Mouse (Mus musculus): Measurements from ENCODE around the gene Abhd5. TPM values are rescaled to one million over a fixed set of nuclear protein-coding genes. Genes with fewer than 3 reads are reported as not detected.

Abhd5 gene
- total RNA-seq, 2 experiments from 2014 or later, result 17.5 to 18.8 TPM

DNA sequence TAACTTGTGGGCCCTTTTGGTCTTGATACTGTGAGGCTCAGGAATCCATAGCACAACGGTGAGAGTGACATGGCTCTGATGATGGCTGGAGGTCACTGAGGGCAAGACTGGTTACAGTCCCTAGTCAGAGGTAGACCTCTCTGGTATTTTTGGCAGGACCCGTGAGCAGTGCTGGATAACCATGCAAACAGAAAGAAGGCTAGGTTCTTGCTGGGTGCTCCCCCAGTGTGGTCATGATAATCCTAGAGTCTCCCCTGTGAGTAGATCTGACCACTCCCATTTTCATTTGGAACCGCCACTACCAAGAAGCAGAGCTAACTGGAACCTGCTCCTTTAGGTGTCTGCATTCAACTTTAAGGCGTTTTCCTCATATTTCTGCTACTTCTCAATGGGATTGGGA is 1.5 kb downstream of the Abhd5 start:
- H3K27ac ChIP-seq, result no peak overlapping the region
- no peak for DNase-seq (ENCODE audit: low spot score in 2 of 2)
- H3K4me3 ChIP-seq, result no peak overlapping the region
- no peak for TF ChIP-seq CTCF (conservative IDR thresholded peaks at IDR 0.05)

DNA sequence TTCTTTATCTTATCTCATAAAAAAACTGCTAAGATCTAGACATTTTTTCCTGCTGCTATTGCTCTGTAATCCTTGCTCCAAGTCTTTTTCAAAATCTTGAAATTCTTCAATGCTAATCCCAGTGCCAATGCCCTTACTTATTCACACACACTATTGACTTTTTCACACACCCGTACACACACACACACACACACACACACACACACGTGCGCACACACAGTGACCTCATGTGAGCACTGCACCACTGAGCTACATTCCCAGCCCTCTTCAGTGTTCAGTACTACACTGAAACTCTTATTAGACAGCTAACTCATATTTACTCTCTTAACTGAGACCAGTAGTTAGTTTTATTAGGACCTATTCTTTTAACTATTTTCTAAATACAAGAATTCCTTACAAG is 2.8 kb downstream of the Abhd5 start:
- no peak for DNase-seq (ENCODE audit: low spot score in 2 of 2)
- Histone ChIP-seq H3K4me3 (no peak overlapping the region), H3K27ac (no peak overlapping the region)
- no peak for TF ChIP-seq CTCF (conservative IDR thresholded peaks at IDR 0.05)

DNA sequence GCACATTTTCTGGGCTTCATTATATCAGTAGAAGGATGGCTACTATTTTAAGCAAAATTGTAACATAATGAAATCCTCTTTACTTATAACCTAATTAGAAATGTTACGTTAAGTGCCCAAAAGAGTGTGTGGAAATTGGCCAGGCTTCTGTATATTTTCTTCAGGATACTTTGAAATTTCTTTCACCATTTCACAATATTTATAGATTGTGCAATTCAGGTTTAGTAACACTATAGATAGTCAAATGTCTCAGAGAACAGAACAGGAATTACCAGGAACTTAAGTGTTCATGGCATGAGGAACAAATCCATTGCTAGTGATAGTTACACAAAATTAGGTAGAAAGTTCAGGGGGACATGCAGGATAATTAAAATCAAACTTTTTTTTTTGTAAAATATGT is 5.7 kb downstream of the Abhd5 start:
- no peak overlapping the region for H3K27ac ChIP-seq
- no peak for TF ChIP-seq CTCF (conservative IDR thresholded peaks at IDR 0.05)
- H3K4me3 ChIP-seq, result no peak overlapping the region
- DNase-seq (ENCODE audit: low spot score in 2 of 2), result no peak

DNA sequence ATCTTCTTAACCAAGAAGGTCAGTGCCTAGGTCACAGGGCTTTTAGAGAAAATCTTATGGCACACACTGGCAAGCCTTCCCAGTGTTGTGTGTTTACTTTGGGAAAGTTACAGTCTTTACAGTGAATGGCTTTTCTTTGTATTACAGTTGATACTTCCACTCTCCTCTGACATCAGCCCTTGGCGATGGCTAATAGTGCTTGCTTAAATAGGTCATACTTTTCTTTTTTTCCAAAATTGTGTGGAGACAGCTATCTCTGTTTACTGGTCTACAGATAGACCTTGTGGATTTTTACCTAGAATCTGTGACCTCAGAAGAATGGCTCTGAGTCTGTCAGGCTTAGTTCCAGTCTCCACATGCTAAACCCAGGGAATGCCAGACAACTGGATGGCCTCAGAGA is 6.2 kb downstream of the Abhd5 start:
- H3K27ac ChIP-seq, result no peak overlapping the region
- DNase-seq (ENCODE audit: low spot score in 2 of 2), result no peak
- no peak for TF ChIP-seq CTCF (conservative IDR thresholded peaks at IDR 0.05)
- no peak overlapping the region for H3K4me3 ChIP-seq

DNA sequence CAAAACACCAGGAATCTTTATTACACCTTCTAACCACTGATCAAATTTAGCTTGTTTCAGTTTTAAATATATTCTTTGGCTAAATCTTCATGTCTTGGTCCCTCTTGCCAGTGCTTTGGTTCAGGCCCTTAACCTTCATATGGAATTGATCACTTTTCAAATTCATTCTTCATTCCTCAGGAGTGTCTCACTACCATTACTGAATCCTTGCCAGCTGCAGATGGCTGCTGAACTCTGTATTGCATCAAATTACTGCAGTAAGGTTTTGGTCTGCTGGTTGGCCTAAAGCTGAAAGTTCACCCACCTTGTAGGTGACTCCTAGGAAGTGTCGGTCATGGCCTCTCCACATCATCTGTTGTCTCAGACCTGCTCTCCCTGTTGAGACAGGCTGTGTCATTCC is 12.8 kb downstream of the Abhd5 start:
- H3K27ac ChIP-seq, result no peak overlapping the region
- no peak overlapping the region for H3K4me3 ChIP-seq
- DNase-seq (ENCODE audit: low spot score in 2 of 2), result no peak
- TF ChIP-seq CTCF (conservative IDR thresholded peaks at IDR 0.05), result no peak

DNA sequence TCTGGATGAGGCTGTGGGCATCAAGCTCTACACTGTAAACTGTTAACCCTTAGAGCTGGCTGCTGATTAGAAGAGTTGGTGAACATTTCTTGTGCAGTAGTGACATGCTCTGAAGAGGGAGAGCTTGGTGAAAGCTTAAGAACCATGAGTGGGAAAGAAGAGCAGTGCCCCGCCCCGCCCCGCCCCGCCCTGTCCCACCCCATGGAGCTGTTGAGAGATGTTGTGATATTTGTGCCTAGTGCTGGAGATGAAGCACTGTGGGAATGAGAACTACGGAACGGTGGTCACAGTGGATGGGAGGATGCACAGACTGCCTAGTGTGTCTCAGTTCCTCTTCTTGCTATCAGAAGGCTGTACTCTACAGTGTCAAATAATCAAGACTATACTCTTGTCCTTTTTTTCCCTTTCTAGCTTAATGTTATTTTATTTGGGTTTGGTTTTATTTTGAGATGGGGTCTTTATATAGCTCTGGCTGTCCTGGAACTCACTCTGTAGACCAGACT is 18.9 kb downstream of the Abhd5 start:
- DNase-seq (ENCODE audit: low spot score in 2 of 2), result no peak
- no peak for TF ChIP-seq CTCF (conservative IDR thresholded peaks at IDR 0.05)
- Histone ChIP-seq H3K27ac (no peak overlapping the region), H3K4me3 (no peak overlapping the region)

DNA sequence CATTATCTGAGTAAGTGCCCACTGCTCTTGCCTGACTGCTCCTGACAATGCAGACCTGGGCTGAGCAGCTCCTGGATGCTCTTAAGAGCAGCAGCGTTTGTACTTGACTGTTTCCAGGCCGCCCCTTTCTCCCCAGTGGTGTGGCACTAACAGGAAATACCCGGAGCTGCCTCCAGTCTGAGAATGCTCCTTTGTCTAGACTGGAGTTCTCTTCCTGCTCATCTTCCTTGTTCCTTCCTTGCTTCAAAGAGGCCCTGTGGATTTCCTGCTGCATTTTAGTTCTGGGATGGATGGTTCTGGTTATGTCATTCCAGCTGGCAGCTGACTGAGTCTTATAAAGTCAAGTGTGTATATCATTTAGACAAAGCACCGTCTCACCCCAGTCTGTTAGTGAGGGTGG is 21.1 kb downstream of the Abhd5 start:
- DNase-seq (ENCODE audit: low spot score in 2 of 2), result no peak
- Histone ChIP-seq H3K4me3 (no peak overlapping the region), H3K27ac (no peak overlapping the region)
- no peak for TF ChIP-seq CTCF (conservative IDR thresholded peaks at IDR 0.05)

DNA sequence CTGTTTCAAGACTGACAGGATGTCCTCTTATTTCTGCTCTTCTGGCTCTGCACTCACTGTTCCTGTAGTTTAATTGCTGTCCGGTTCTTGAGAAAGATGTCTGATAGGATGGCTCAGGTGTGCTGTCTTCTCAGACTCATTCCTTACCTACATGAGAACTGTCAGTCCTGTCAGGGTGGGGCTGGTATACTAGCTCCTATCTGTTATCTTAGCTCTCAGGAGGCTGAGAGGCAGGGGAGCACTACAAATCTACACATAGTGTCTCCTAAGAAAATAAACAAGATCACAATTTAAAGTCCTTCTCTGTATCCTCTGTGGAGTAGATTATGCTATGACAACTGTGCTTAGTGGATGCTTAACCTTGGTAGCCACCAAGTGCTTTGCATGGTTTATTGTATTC is 21.6 kb downstream of the Abhd5 start:
- no peak overlapping the region for H3K4me3 ChIP-seq
- no peak for TF ChIP-seq CTCF (conservative IDR thresholded peaks at IDR 0.05)
- no peak overlapping the region for H3K27ac ChIP-seq
- no peak for DNase-seq (ENCODE audit: low spot score in 2 of 2)

DNA sequence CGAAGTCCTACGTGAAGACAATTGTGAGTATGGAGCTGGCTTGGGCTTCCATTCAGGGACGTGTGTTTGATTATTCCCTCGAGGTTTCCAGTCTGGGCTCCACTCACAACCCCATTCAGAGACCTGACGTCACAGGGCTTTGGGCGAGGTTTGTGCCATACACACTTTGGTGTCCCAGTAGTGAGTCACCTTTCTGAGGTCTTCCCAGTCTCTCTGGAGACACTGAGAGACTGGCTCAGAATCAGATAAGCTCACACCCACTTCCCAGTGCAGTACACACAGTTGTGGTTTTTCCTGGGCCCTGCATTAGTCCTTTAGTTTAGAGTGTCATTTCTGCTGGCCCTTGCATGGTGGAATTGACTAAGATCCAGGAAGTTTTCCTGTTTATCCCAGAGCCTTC is 27.6 kb downstream of the Abhd5 start:
- H3K27ac ChIP-seq, result no peak overlapping the region
- DNase-seq (ENCODE audit: low spot score in 2 of 2), result no peak
- H3K4me3 ChIP-seq, result no peak overlapping the region
- TF ChIP-seq CTCF (conservative IDR thresholded peaks at IDR 0.05), result no peak

DNA sequence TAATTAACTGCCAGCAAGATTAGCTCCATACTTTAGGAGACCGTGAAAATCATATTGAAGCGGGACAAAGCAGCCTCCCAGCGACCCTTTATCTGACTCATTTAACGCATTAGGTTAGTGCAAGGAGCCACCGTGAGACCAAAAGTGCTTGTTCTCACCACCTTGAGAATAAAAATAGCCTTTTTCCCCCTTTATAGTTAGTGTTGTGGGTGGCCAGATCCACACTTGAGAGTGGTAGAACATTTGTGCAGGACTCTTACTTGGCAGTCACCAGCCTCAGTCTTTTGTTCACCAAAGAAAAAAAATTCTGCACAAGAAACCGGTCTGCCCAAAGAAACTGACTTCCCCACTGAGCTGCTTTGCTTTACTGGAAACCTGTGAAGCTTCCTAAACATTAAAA is 29.6 kb downstream of the Abhd5 start:
- H3K27ac ChIP-seq, result peak overlapping the region; percentile 76
- no peak for TF ChIP-seq CTCF (conservative IDR thresholded peaks at IDR 0.05)
- DNase-seq (ENCODE audit: low spot score in 2 of 2), result peak in 1 of 2 experiments; percentile 2
- H3K4me3 ChIP-seq, result no peak overlapping the region

DNA sequence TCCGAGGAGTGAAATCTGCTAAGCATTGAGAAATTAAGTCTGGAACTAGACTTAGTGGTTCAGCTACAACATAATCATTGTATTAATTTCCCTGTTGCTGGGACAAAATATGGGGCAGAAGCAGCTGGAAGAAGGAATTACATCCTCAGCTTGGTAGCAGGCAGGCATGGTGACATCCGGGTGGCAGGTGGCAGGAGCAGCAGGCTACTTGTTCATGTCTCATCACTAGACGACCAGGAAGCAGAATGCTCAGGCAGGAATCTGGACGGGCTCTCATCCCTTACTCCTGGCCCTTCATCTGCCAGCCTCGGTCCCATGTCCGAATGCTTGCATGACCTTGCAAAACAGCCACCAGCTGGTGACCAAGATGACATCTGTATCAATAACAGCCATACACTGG is 30.6 kb downstream of the Abhd5 start:
- peak overlapping the region; percentile 76; the same call in 1 of the 2 replicates for H3K27ac ChIP-seq
- no peak for TF ChIP-seq CTCF (conservative IDR thresholded peaks at IDR 0.05)
- H3K4me3 ChIP-seq, result no peak overlapping the region
- no peak for DNase-seq (ENCODE audit: low spot score in 2 of 2)

DNA sequence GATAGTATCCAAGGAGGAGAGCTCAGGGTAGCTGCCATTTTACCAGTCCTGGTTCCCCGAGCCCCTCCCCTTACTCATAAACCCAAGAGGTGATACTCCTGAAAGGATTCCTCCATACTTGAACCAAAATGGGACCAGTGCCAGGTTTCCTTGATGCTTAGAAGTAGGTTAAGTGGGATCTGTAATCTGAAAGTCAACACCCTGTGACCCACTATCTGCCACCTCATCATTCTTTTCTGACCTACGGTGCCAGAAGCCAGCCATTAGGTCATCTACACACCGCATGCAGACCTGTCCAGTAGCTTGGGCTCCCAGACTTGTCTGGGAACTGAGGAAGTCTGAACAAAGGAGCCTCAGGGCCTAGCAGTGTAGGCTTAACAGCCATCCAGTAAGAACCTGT is 34.6 kb downstream of the Abhd5 start:
- TF ChIP-seq CTCF (conservative IDR thresholded peaks at IDR 0.05), result no peak
- no peak for DNase-seq (ENCODE audit: low spot score in 2 of 2)
- H3K4me3 ChIP-seq, result no peak overlapping the region
- no peak overlapping the region for H3K27ac ChIP-seq

DNA sequence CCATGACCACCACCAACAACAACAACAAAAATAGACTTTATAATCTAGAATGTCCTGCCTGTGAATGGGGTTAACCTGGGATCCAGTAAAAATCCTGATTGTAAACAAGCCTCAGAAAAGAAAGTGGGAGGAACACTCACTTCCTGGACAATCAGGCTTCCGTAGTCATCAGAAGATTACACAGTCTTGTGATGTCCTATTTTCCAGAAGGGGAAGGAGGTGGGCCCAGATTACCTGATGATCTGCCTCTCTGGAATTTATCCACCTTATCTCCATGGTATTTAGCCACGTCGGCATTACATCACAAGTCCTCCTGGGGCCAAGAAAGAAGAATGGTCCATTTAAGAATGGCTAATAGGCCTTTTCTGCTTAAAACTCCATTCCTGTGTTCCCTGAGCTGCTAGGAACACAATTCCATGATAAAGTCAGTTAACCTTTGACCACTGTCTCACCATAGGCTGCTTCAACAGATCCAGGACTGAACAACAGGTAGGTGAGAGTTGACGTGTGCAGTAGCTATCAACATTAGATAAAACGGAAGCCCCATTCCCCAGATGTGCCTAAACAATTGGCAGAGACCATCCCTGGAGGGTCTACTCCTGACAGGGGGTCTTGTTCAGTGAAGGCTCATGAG is 38.0 kb downstream of the Abhd5 start:
- no peak overlapping the region for H3K27ac ChIP-seq
- no peak for TF ChIP-seq CTCF (conservative IDR thresholded peaks at IDR 0.05)
- no peak overlapping the region for H3K4me3 ChIP-seq
- DNase-seq (ENCODE audit: low spot score in 2 of 2), result no peak

DNA sequence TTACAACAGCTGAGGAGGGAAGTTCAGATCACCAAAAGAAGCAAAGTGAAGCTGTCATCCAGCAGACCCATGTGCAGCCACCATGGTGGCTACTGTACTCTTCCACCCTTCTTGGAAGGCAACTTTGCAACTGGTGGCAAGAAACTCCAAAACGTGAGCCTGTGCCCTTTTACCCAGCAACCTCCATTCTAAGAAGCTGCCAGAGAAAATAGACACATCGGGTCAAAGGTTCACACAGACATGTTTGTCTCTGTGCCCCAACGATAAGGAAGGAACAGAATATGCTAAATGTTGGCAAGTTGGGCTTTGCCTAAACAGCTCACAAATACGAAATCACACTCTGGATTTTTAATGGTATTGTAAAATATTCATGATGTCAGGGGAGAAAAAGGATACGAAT is 44.4 kb downstream of the Abhd5 start:
- Histone ChIP-seq H3K4me3 (no peak overlapping the region), H3K27ac (no peak overlapping the region)
- no peak for TF ChIP-seq CTCF (conservative IDR thresholded peaks at IDR 0.05)
- DNase-seq (ENCODE audit: low spot score in 2 of 2), result no peak

Measured in layer of hippocampus, adult 2 months (tissue).